Mouse (Mus musculus): ENCODE results near the gene Arhgef26. TPM values are rescaled to one million over a fixed set of nuclear protein-coding genes. Genes with fewer than 3 reads are reported as not detected.

Arhgef26 gene
- polyA plus RNA-seq, 1 experiment from 2014 or later: 13.6 TPM

DNA sequence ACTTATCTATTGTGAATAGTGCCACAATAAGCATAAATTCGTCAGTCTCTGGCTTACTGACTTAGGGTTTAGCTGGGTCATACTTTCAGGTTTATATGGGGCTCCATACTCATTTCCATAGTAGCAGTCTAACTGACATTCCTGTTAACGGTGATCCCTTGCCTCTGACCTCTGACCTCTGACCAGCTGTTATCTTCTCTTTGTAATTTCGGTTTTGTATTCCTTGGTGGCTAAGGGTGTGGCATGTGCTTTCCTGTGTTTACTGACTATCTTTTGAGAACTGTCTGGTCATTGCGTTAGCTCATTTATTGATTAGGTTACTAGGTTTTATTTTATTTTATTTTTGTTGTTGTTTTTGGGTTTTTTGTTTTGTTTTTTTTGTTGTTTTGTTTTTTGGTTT is 13.9 kb downstream of the Arhgef26 start:
- no peak overlapping the region for H3K9ac ChIP-seq
- DNase-seq (no peak), ATAC-seq (ENCODE audit: insufficient read depth) (no peak)
- no peaks in the 10 kb centered on the region for H3K27me3 ChIP-seq (ENCODE audit: insufficient read depth, low read length)
- no peaks in the 10 kb centered on the region for H3K9me3 ChIP-seq (ENCODE audit: low read depth, low read length)
- peaks cover 7% of the 10 kb centered on the region; the same call in 1 of the 2 replicates for H3K36me3 ChIP-seq (ENCODE audit: insufficient read depth)
- no peak overlapping the region for H3K4me2 ChIP-seq
- no peaks in the 10 kb centered on the region for H3K4me1 ChIP-seq (ENCODE audit: insufficient read depth)
- TF ChIP-seq CTCF (IDR thresholded peaks at IDR 0.05; ENCODE audit: low read depth): no peak
- 73% methylated on average over 4 of the region's 4 CpGs for WGBS
- no peak overlapping the region for H3K27ac ChIP-seq (ENCODE audit: low read depth)
- no peak overlapping the region for H3K4me3 ChIP-seq (ENCODE audit: low read depth, low read length)

DNA sequence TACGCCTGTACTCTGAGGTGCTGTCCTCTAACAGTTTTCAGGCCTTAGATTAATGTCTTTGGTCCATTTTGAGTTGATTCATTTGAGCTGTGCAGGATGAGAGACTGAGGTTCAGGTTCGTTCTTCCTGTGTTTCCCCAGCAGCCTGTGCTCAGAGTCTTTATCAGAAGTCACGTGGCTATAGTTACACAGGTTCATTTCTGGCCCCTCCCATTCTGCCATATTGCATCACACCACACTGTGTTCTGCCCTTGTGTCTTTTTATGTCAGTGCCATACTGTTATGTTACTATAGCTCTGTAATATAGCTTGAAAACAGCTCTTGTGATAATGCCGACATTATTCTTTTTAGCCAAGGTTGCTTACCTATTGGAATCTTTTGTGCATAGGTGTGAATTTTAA is 14.7 kb downstream of the Arhgef26 start:
- DNase-seq: no peak
- no peaks in the 10 kb centered on the region for H3K9me3 ChIP-seq (ENCODE audit: low read depth, low read length)

DNA sequence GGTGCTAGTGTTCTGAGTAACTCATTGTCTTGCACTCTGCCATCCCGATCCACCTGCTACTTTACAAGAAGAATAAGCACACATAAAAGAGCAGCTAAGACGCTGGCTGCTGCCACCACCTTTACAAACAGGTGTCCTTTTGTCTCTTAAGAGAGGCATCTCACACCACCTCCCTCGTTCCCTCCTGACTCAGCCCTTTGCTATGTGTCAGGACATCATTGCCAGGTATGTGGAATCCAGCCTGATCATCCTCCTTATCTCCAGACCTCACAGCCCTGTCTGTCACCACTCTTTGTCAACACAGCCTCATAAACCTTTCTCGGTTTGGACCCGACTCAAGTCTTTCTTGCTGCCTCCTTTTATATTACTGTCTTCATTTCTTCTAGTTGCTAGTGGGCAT is 29.7 kb downstream of the Arhgef26 start:
- Histone ChIP-seq H3K4me3 (ENCODE audit: low read depth, low read length) (no peak overlapping the region), H3K9me3 (ENCODE audit: low read depth, low read length) (no peaks in the 10 kb centered on the region), H3K27me3 (ENCODE audit: insufficient read depth, low read length) (no peaks in the 10 kb centered on the region), H3K36me3 (ENCODE audit: insufficient read depth) (no peaks in the 10 kb centered on the region), H3K27ac (ENCODE audit: low read depth) (no peak overlapping the region), H3K9ac (no peak overlapping the region), H3K4me2 (no peak overlapping the region), H3K4me1 (ENCODE audit: insufficient read depth) (no peaks in the 10 kb centered on the region)
- no peak for ATAC-seq (ENCODE audit: insufficient read depth)
- no peak for DNase-seq
- no peak for TF ChIP-seq CTCF (IDR thresholded peaks at IDR 0.05; ENCODE audit: low read depth)
- WGBS: 52% methylated on average over 5 of the region's 5 CpGs

More for the DNA sequence above, 14.7 kb downstream of the Arhgef26 start:
- 0 out of 2 replicates have a peak, but pooled peaks cover 3% of the 10 kb centered on the region for H3K36me3 ChIP-seq (ENCODE audit: insufficient read depth)
- no peaks in the 10 kb centered on the region for H3K27me3 ChIP-seq (ENCODE audit: insufficient read depth, low read length)
- 87% methylated on average over 4 of the region's 4 CpGs for WGBS
- TF ChIP-seq CTCF (IDR thresholded peaks at IDR 0.05; ENCODE audit: low read depth): no peak
- no peak for ATAC-seq (ENCODE audit: insufficient read depth)
- no peak overlapping the region for H3K9ac ChIP-seq
- H3K4me2 ChIP-seq: no peak overlapping the region
- no peaks in the 10 kb centered on the region for H3K4me1 ChIP-seq (ENCODE audit: insufficient read depth)
- H3K4me3 ChIP-seq (ENCODE audit: low read depth, low read length): no peak overlapping the region
- H3K27ac ChIP-seq (ENCODE audit: low read depth): no peak overlapping the region

DNA sequence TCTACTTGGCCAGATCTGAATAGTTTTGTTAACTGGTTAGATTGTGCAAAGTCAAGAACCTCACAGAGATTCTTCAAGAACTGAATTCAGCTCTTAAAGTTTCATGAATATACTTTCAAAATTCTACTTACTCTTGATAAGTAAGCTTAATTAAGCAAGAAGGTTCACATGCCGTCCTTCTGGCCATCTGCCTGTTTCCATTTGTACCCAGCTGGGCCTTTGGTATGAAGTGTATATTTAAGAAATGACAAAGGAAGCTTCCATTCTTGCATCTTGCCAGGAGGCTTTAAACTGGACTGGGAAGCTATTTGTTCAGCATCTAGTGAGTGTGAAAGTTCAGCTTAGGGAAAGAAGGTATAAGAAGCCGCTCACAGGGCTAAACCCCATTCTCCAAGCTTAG is 34.7 kb downstream of the Arhgef26 start:
- DNase-seq: peak; percentile 23
- H3K27ac ChIP-seq (ENCODE audit: low read depth): no peak overlapping the region

DNA sequence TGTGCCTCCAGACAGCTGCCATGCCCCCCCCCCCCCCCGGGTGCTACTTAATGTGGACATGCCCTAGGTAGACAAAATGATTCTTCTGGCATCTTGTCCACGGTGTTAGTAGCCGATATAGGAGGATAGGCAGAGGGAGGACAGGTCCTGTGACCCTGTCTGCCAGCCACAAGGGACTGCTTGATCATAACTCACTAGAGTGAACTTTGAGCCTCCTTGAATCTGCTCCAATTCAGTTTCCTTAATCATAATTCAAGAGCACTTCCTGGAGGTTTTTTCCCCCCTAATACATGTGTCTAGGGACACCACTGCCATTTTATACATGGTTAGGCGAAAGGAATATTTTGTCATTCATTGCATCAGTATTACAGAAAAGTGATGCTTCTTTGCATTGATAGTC is 36.2 kb downstream of the Arhgef26 start:
- Histone ChIP-seq H3K27me3 (ENCODE audit: insufficient read depth, low read length) (no peaks in the 10 kb centered on the region), H3K9me3 (ENCODE audit: low read depth, low read length) (no peaks in the 10 kb centered on the region), H3K4me2 (no peak overlapping the region), H3K27ac (ENCODE audit: low read depth) (no peak overlapping the region; the same call in 1 of the 2 replicates), H3K9ac (no peak overlapping the region), H3K4me1 (ENCODE audit: insufficient read depth) (no peaks in the 10 kb centered on the region), H3K4me3 (ENCODE audit: low read depth, low read length) (no peak overlapping the region), H3K36me3 (ENCODE audit: insufficient read depth) (no peaks in the 10 kb centered on the region)
- TF ChIP-seq CTCF (IDR thresholded peaks at IDR 0.05; ENCODE audit: low read depth): no peak
- no peak for ATAC-seq (ENCODE audit: insufficient read depth)
- DNase-seq: no peak
- WGBS: 73% methylated on average over 4 of the region's 4 CpGs

More for the DNA sequence above, 34.7 kb downstream of the Arhgef26 start:
- no peak for TF ChIP-seq CTCF (IDR thresholded peaks at IDR 0.05; ENCODE audit: low read depth)
- Histone ChIP-seq H3K4me2 (no peak overlapping the region), H3K4me3 (ENCODE audit: low read depth, low read length) (no peak overlapping the region), H3K27me3 (ENCODE audit: insufficient read depth, low read length) (no peaks in the 10 kb centered on the region), H3K9ac (no peak overlapping the region), H3K4me1 (ENCODE audit: insufficient read depth) (no peaks in the 10 kb centered on the region), H3K9me3 (ENCODE audit: low read depth, low read length) (no peaks in the 10 kb centered on the region), H3K36me3 (ENCODE audit: insufficient read depth) (no peaks in the 10 kb centered on the region)
- WGBS: 57% methylated on average over 2 of the region's 2 CpGs
- ATAC-seq (ENCODE audit: insufficient read depth): no peak

DNA sequence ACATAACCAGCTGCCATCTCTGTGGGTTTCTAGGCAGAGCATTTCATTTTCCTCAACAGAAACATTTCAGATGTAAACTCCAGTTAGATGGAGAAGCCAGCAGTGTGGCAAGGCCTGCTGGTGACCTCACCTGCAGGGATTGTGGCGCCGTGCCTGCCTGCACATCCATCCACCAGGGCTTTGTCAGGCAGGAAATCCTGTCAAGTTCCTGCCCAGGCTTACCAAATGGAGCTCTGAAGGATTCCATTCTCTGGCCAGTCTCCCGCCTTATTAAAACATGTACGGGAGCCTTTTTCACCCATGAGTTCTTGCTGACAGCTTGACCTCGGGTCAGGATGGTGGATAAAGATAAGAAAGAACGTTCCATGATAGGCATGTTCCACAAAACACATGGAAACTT is 36.7 kb downstream of the Arhgef26 start:
- no peaks in the 10 kb centered on the region for H3K9me3 ChIP-seq (ENCODE audit: low read depth, low read length)
- H3K4me3 ChIP-seq (ENCODE audit: low read depth, low read length): no peak overlapping the region
- H3K36me3 ChIP-seq (ENCODE audit: insufficient read depth): no peaks in the 10 kb centered on the region
- no peaks in the 10 kb centered on the region for H3K4me1 ChIP-seq (ENCODE audit: insufficient read depth)
- H3K4me2 ChIP-seq: no peak overlapping the region
- ATAC-seq (ENCODE audit: insufficient read depth): peak; percentile 62; the same call in 1 of the 2 replicates
- no peaks in the 10 kb centered on the region for H3K27me3 ChIP-seq (ENCODE audit: insufficient read depth, low read length)
- no peak overlapping the region; the same call in 1 of the 2 replicates for H3K27ac ChIP-seq (ENCODE audit: low read depth)
- peak; percentile 61 for DNase-seq
- TF ChIP-seq CTCF (IDR thresholded peaks at IDR 0.05; ENCODE audit: low read depth): no peak
- H3K9ac ChIP-seq: no peak overlapping the region
- WGBS: 66% methylated on average over 6 of the region's 6 CpGs

DNA sequence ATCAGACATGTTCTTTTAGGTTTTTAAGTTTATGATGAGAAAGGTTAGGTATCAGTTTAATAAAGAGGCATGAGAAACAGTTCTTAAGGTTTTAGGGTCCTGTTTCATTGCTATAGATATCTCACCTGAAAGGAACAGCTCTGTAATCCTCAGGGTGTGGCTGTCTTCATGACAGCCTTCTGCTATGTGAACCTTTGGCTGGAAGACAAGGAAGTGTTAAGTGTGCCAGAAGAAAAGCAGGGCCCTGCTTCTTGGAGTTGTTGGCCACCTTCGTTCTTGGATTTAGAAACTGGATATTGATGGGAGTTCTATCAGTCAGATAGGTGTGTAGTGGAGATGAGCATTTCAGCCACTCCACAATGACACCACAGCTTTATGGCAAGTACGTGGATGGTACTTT is 38.6 kb downstream of the Arhgef26 start:
- H3K4me1 ChIP-seq (ENCODE audit: insufficient read depth): no peaks in the 10 kb centered on the region
- DNase-seq (no peak), ATAC-seq (ENCODE audit: insufficient read depth) (no peak)
- H3K9ac ChIP-seq: no peak overlapping the region
- no peaks in the 10 kb centered on the region for H3K27me3 ChIP-seq (ENCODE audit: insufficient read depth, low read length)
- H3K4me3 ChIP-seq (ENCODE audit: low read depth, low read length): no peak overlapping the region
- no peaks in the 10 kb centered on the region for H3K9me3 ChIP-seq (ENCODE audit: low read depth, low read length)
- no peaks in the 10 kb centered on the region for H3K36me3 ChIP-seq (ENCODE audit: insufficient read depth)
- H3K27ac ChIP-seq (ENCODE audit: low read depth): no peak overlapping the region
- no peak for TF ChIP-seq CTCF (IDR thresholded peaks at IDR 0.05; ENCODE audit: low read depth)
- H3K4me2 ChIP-seq: no peak overlapping the region
- WGBS: 88% methylated on average over 2 of the region's 2 CpGs

DNA sequence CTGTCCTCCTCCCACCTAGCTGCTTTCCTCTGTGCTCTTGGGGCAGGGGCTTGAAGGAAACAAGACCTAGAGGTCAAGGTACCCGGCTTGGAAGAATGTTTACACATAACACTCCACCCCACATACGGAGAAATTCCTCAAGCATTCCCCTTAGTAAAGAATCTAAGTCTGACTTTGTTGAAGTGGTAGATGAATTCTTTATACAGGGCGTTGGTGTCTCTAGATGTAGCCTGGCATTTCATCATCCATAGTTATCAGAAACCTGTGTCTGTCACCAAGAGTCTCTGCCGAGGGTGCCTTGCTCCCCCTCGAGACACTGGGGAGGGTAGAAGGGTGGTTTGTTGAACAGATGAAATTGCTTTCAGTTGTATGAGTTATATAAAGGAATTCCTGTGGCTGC is 41.8 kb downstream of the Arhgef26 start:
- Histone ChIP-seq H3K9me3 (ENCODE audit: low read depth, low read length) (no peaks in the 10 kb centered on the region), H3K27me3 (ENCODE audit: insufficient read depth, low read length) (no peaks in the 10 kb centered on the region), H3K4me1 (ENCODE audit: insufficient read depth) (no peaks in the 10 kb centered on the region), H3K4me2 (no peak overlapping the region), H3K9ac (no peak overlapping the region), H3K4me3 (ENCODE audit: low read depth, low read length) (no peak overlapping the region), H3K36me3 (ENCODE audit: insufficient read depth) (no peaks in the 10 kb centered on the region), H3K27ac (ENCODE audit: low read depth) (no peak overlapping the region)
- ATAC-seq (ENCODE audit: insufficient read depth) (peak; percentile 47; the same call in 1 of the 2 replicates), DNase-seq (no peak)
- TF ChIP-seq CTCF (IDR thresholded peaks at IDR 0.05; ENCODE audit: low read depth): no peak
- WGBS: 23% methylated on average over 5 of the region's 5 CpGs
